Comparison of ENCODE assay signal across 13 mouse cellular contexts in the genomic region with DNA sequence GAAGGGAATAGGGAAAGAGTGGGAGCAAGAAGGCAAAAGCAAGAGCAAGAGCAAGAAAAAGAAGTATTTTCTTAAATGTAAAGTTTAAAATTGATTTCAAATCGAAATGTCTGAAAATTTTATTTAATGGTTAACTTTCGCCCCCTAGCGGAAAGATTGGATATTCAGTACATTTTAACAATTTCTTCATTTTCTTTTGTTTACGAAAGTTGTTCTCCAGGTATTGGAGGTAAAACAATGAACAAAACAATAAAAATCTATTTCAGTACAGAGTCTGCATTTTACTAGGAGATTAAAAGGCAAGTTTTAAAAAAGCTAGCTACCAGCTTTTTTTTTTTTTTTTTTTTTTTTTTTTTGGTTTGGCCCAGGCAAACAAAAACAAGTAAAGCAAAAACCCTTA. TPM values are rescaled to one million over a fixed set of nuclear protein-coding genes. Genes with fewer than 3 reads are reported as not detected.
DNase-seq lines count a peak whose midpoint lies in the region; ATAC-seq and TF ChIP-seq lines count a peak whose summit lies in the region.
"Had no signal": no experiment of that assay in that cellular context is flagged by ENCODE, and none has a peak within 500 bp of the region (broad histone marks: within the 10 kb centered on the region; RNA-seq: fewer than 3 reads in every experiment).

No protein-coding gene starts in this region.

- no peak for ATAC-seq in forebrain, postnatal 0 days
- ATAC-seq in forebrain, embryonic 11.5 days (replicated peaks; ENCODE audit: low FRiP score), result no peak
- no peak for ATAC-seq in liver, postnatal 0 days
- ATAC-seq in megakaryocyte progenitor cell, adult 5-6 weeks (replicated peaks; ENCODE audit: poor library complexity), result no peak
- ATAC-seq: inflammation-experienced regulatory T-cells, adult 6 months had no signal

- no peak overlapping the region for H3K9ac ChIP-seq in forebrain, postnatal 0 days
- no peak overlapping the region for H3K9ac ChIP-seq in forebrain, embryonic 11.5 days (ENCODE audit: low read length)
- peak overlapping the region; percentile 47 for H3K9ac ChIP-seq in MEL (ENCODE audit: control insufficient read depth, low read depth, low read length, poor library complexity, severe bottlenecking)
- H3K9ac ChIP-seq in liver, postnatal 0 days (replicated peaks), result no peak overlapping the region

- no peaks in the 10 kb centered on the region for H3K9me3 ChIP-seq in forebrain, postnatal 0 days (ENCODE audit: low read length)
- no peaks in the 10 kb centered on the region for H3K9me3 ChIP-seq in forebrain, embryonic 11.5 days (ENCODE audit: control insufficient read depth, low read length)
- no peaks in the 10 kb centered on the region for H3K9me3 ChIP-seq in MEL (replicated peaks; ENCODE audit: insufficient read depth, low read length)
- no peaks in the 10 kb centered on the region for H3K9me3 ChIP-seq in liver, postnatal 0 days (ENCODE audit: low read length)
- H3K9me3 ChIP-seq: forebrain, embryonic 10.5 days; G1E; neural tube, embryonic 13.5 days had no signal

- H3K4me3 ChIP-seq in forebrain, postnatal 0 days (ENCODE audit: low read depth, low read length), result no peak overlapping the region
- no peak overlapping the region for H3K4me3 ChIP-seq in forebrain, embryonic 11.5 days (ENCODE audit: low read depth, low read length)
- no peak overlapping the region for H3K4me3 ChIP-seq in lung, adult 2 months (replicated peaks; ENCODE audit: extremely low read depth, low read depth, low read length)
- H3K4me3 ChIP-seq in MEL (ENCODE audit: control insufficient read depth in 1 of 2, insufficient read depth in 1 of 2, low read depth in 2 of 2, low read length in 2 of 2), result peak overlapping the region; percentile 35 to 55
- H3K4me3 ChIP-seq in liver, postnatal 0 days (ENCODE audit: low read depth, low read length), result no peak overlapping the region
- H3K4me3 ChIP-seq: neural tube, embryonic 13.5 days had no signal

- WGBS in forebrain, postnatal 0 days, result 10% methylated on average over 4 of the region's 4 CpGs
- WGBS in forebrain, embryonic 11.5 days, result 19% methylated on average over 4 of the region's 4 CpGs
- WGBS in lung, adult 2 months, result 9% methylated on average over 4 of the region's 4 CpGs
- 11% methylated on average over 4 of the region's 4 CpGs for WGBS in liver, postnatal 0 days (ENCODE audit: insufficient replicate concordance)

- H3K27me3 ChIP-seq in forebrain, postnatal 0 days (ENCODE audit: insufficient read depth, low read length), result no peaks in the 10 kb centered on the region
- H3K27me3 ChIP-seq in forebrain, embryonic 11.5 days (ENCODE audit: control insufficient read depth, insufficient read depth, low read length), result no peaks in the 10 kb centered on the region
- no peaks in the 10 kb centered on the region for H3K27me3 ChIP-seq in MEL (ENCODE audit: control insufficient read depth in 1 of 2, insufficient read depth in 2 of 2, low read length in 2 of 2)
- H3K27me3 ChIP-seq in liver, postnatal 0 days (ENCODE audit: insufficient read depth, low read length), result no peaks in the 10 kb centered on the region
- H3K27me3 ChIP-seq: neural tube, embryonic 13.5 days had no signal

- peak; percentile 48 for TF ChIP-seq CTCF in forebrain, postnatal 0 days (IDR thresholded peaks at IDR 0.05; ENCODE audit: low read depth)
- TF ChIP-seq CTCF in lung, adult 2 months (IDR thresholded peaks at IDR 0.05; ENCODE audit: insufficient read depth, low read length), result peak; percentile 23; the same call in 1 of the 2 replicates
- TF ChIP-seq CTCF in MEL (IDR thresholded peaks at IDR 0.05 in 2 of 3, conservative IDR thresholded peaks at IDR 0.05 in 1 of 3; ENCODE audit: control insufficient read depth in 1 of 3, insufficient read depth in 1 of 3, low read depth in 2 of 3, low read length in 3 of 3, poor library complexity in 1 of 3, severe bottlenecking in 1 of 3), result peak in 1 of 3 experiments; percentile 35; a peak in 3 of 6 replicates
- peak; percentile 52 for TF ChIP-seq CTCF in liver, postnatal 0 days (IDR thresholded peaks at IDR 0.05; ENCODE audit: low read depth)

- no peak overlapping the region for H3K27ac ChIP-seq in forebrain, postnatal 0 days (ENCODE audit: low read depth, low read length)
- no peak overlapping the region for H3K27ac ChIP-seq in forebrain, embryonic 11.5 days (ENCODE audit: low read depth, low read length)
- H3K27ac ChIP-seq in MEL (ENCODE audit: control insufficient read depth, low read depth, low read length), result no peak overlapping the region
- no peak overlapping the region for H3K27ac ChIP-seq in liver, postnatal 0 days (ENCODE audit: low read depth)
- H3K27ac ChIP-seq: neural tube, embryonic 13.5 days had no signal

- H3K36me3 ChIP-seq in forebrain, postnatal 0 days (ENCODE audit: insufficient read depth), result no peaks in the 10 kb centered on the region
- H3K36me3 ChIP-seq in forebrain, embryonic 11.5 days (ENCODE audit: control insufficient read depth, insufficient read depth, low read length), result no peaks in the 10 kb centered on the region
- peaks cover 0 to 7% of the 10 kb centered on the region in 2 experiments; a peak in 2 of 4 replicates for H3K36me3 ChIP-seq in MEL (ENCODE audit: control insufficient read depth in 1 of 2, insufficient read depth in 2 of 2, low read length in 2 of 2)
- no peaks in the 10 kb centered on the region for H3K36me3 ChIP-seq in liver, postnatal 0 days (replicated peaks; ENCODE audit: insufficient read depth, low read length)
- H3K36me3 ChIP-seq: forebrain, embryonic 10.5 days; G1E; neural tube, embryonic 13.5 days had no signal

- TF ChIP-seq RAD21 in MEL (IDR thresholded peaks at IDR 0.05; ENCODE audit: low read depth, low read length), result no peak

- no peak overlapping the region for H3K4me2 ChIP-seq in forebrain, postnatal 0 days (ENCODE audit: low read depth)
- no peak overlapping the region for H3K4me2 ChIP-seq in forebrain, embryonic 11.5 days (ENCODE audit: low read depth, low read length, severe bottlenecking)
- no peak overlapping the region for H3K4me2 ChIP-seq in liver, postnatal 0 days (ENCODE audit: low read depth, low read length)
- H3K4me2 ChIP-seq: neural tube, embryonic 13.5 days had no signal

- DNase-seq in forebrain, postnatal 0 days, result peak; percentile 68
- DNase-seq in forebrain, embryonic 11.5 days (ENCODE audit: low spot score), result no peak
- no peak for DNase-seq in lung, adult 2 months
- DNase-seq in lung, postnatal 14 days, result no peak
- peak; percentile 75 for DNase-seq in MEL (ENCODE audit: low read depth, low spot score)
- DNase-seq in liver, postnatal 0 days, result no peak
- DNase-seq in Muller cell, postnatal 12 days (ENCODE audit: inconsistent ontology term), result no peak
- DNase-seq: adrenal gland, postnatal 25 days had no signal

- no peak for TF ChIP-seq EP300 in MEL (IDR thresholded peaks at IDR 0.05; ENCODE audit: low read depth in 1 of 2, low read length in 2 of 2)
- no peak for TF ChIP-seq EP300 in liver, postnatal 0 days (IDR thresholded peaks at IDR 0.05; ENCODE audit: low read depth)

- no peak for TF ChIP-seq POLR2A in lung, adult 2 months (IDR thresholded peaks at IDR 0.05; ENCODE audit: borderline replicate concordance, extremely low read depth, low read depth, low read length)
- TF ChIP-seq POLR2A in MEL (IDR thresholded peaks at IDR 0.05; ENCODE audit: control insufficient read depth in 1 of 2, insufficient read depth in 1 of 2, low read depth in 1 of 2, low read length in 2 of 2, poor library complexity in 1 of 2), result no peak

- H3K79me2 ChIP-seq in MEL (ENCODE audit: control insufficient read depth, insufficient read depth, low read length, poor library complexity), result no peaks in the 10 kb centered on the region; the same call in 1 of the 2 replicates

- H3K4me1 ChIP-seq in forebrain, postnatal 0 days (ENCODE audit: insufficient read depth), result no peaks in the 10 kb centered on the region
- 0 out of 2 replicates have a peak, but pooled peaks cover 3% of the 10 kb centered on the region for H3K4me1 ChIP-seq in forebrain, embryonic 11.5 days (replicated peaks; ENCODE audit: control insufficient read depth, insufficient read depth, low read length)
- H3K4me1 ChIP-seq in lung, adult 2 months (ENCODE audit: control insufficient read depth, insufficient read depth, low read length), result peaks cover 3% of the 10 kb centered on the region
- peaks cover 0 to 4% of the 10 kb centered on the region in 2 experiments; a peak in 2 of 4 replicates for H3K4me1 ChIP-seq in MEL (ENCODE audit: control insufficient read depth in 1 of 2, insufficient read depth in 2 of 2, low read length in 2 of 2)
- peaks cover 12% of the 10 kb centered on the region for H3K4me1 ChIP-seq in liver, postnatal 0 days (ENCODE audit: insufficient read depth)

RNA-seq across cellular contexts. Expression of a gene that starts 4.9 kb away (rescaled TPM):
- total RNA-seq in forebrain, postnatal 0 days (2014; rRNA removed), result 9.2 and 47.2 TPM in 2 replicates
- polyA plus RNA-seq in forebrain, postnatal 0 days (2015; fragmentation: Nextera tagmentation; extraction: Ambion mirVana), result 1.6 and 1.9 TPM in 2 replicates
- polyA plus RNA-seq in forebrain, embryonic 11.5 days (2014; fragmentation: Nextera tagmentation; extraction: Ambion mirVana), result 5.6 TPM in 1 of 2 replicates, not detected in the other
- polyA plus RNA-seq in lung, adult 2 months (2012; rRNA removed), result 0.87 and 1.8 TPM in 2 replicates
- total RNA-seq in MEL (2012; rRNA removed), result 1,264 and 1,284 TPM in 2 replicates
- polyA plus RNA-seq in MEL (2012; ENCODE audit: insufficient read depth in 1 of 2, insufficient read length in 2 of 2, low read depth in 1 of 2, low replicate concordance in 2 of 2, missing spikeins in 1 of 2), result 1 to 10 TPM in 1 of 2 experiments, not detected in 1; 3.7 TPM
- polyA plus RNA-seq in liver, postnatal 0 days (2015; fragmentation: Nextera tagmentation; extraction: Ambion mirVana), result 8.6 and 9.9 TPM in 2 replicates
- total RNA-seq in megakaryocyte progenitor cell, adult 5-6 weeks (2015), result 1.9 and 2.2 TPM in 2 replicates
- total RNA-seq in megakaryocyte progenitor cell, adult 5-6 weeks (2017), result 923 and 1,838 TPM in 2 replicates

RNA-seq across cellular contexts. Expression of a gene that starts 5.2 kb away (rescaled TPM):
- 233 and 262 TPM in 2 replicates for total RNA-seq in forebrain, postnatal 0 days (2014; rRNA removed)
- 0.40 TPM in 1 of 2 replicates, not detected in the other for polyA plus RNA-seq in forebrain, postnatal 0 days (2015; fragmentation: Nextera tagmentation; extraction: Ambion mirVana)
- 5.4 and 11.9 TPM in 2 replicates for polyA plus RNA-seq in forebrain, embryonic 11.5 days (2014; fragmentation: Nextera tagmentation; extraction: Ambion mirVana)
- 0.74 and 3.1 TPM in 2 replicates for polyA plus RNA-seq in lung, adult 2 months (2012; rRNA removed)
- total RNA-seq in MEL (2012; rRNA removed), result 2,495 and 3,316 TPM in 2 replicates
- polyA plus RNA-seq in MEL (2012; ENCODE audit: insufficient read depth in 1 of 2, insufficient read length in 2 of 2, low read depth in 1 of 2, low replicate concordance in 2 of 2, missing spikeins in 1 of 2), result 1 to 10 TPM in 1 of 2 experiments, not detected in 1; 5.7 TPM
- polyA plus RNA-seq in liver, postnatal 0 days (2015; fragmentation: Nextera tagmentation; extraction: Ambion mirVana), result 1.7 and 2.2 TPM in 2 replicates
- 65.4 and 83.1 TPM in 2 replicates for total RNA-seq in megakaryocyte progenitor cell, adult 5-6 weeks (2015)
- 1,827 and 2,239 TPM in 2 replicates for total RNA-seq in megakaryocyte progenitor cell, adult 5-6 weeks (2017)

RNA-seq across cellular contexts. Expression of a gene that starts 10.7 kb away (rescaled TPM):
- 26.4 and 44.9 TPM in 2 replicates for total RNA-seq in forebrain, postnatal 0 days (2014; rRNA removed)
- 4.2 and 5.8 TPM in 2 replicates for polyA plus RNA-seq in forebrain, postnatal 0 days (2015; fragmentation: Nextera tagmentation; extraction: Ambion mirVana)
- 52.1 and 59.1 TPM in 2 replicates for polyA plus RNA-seq in forebrain, embryonic 11.5 days (2014; fragmentation: Nextera tagmentation; extraction: Ambion mirVana)
- 5.1 and 5.2 TPM in 2 replicates for polyA plus RNA-seq in lung, adult 2 months (2012; rRNA removed)
- total RNA-seq in MEL (2012; rRNA removed), result 1,065 and 1,370 TPM in 2 replicates
- polyA plus RNA-seq in MEL (2012; ENCODE audit: insufficient read depth in 1 of 2, insufficient read length in 2 of 2, low read depth in 1 of 2, low replicate concordance in 2 of 2, missing spikeins in 1 of 2), result 10 to 100 TPM in 1 of 2 experiments, not detected in 1; 10.4 TPM
- polyA plus RNA-seq in liver, postnatal 0 days (2015; fragmentation: Nextera tagmentation; extraction: Ambion mirVana), result 18.0 and 18.3 TPM in 2 replicates
- total RNA-seq in megakaryocyte progenitor cell, adult 5-6 weeks (2015), result 38.4 and 42.3 TPM in 2 replicates
- total RNA-seq in megakaryocyte progenitor cell, adult 5-6 weeks (2017), result 83.0 and 89.0 TPM in 2 replicates

RNA-seq across cellular contexts. Expression of a gene that starts 12.3 kb away (rescaled TPM):
- total RNA-seq in forebrain, postnatal 0 days (2014; rRNA removed), result 193 and 206 TPM in 2 replicates
- 4.8 and 8.3 TPM in 2 replicates for polyA plus RNA-seq in forebrain, postnatal 0 days (2015; fragmentation: Nextera tagmentation; extraction: Ambion mirVana)
- polyA plus RNA-seq in forebrain, embryonic 11.5 days (2014; fragmentation: Nextera tagmentation; extraction: Ambion mirVana), result 64.5 and 67.2 TPM in 2 replicates
- polyA plus RNA-seq in lung, adult 2 months (2012; rRNA removed), result 0.54 and 1.1 TPM in 2 replicates
- total RNA-seq in MEL (2012; rRNA removed), result 766 and 975 TPM in 2 replicates
- 1 to 10 TPM in 1 of 2 experiments, not detected in 1; 5.9 TPM for polyA plus RNA-seq in MEL (2012; ENCODE audit: insufficient read depth in 1 of 2, insufficient read length in 2 of 2, low read depth in 1 of 2, low replicate concordance in 2 of 2, missing spikeins in 1 of 2)
- 7.4 and 9.4 TPM in 2 replicates for polyA plus RNA-seq in liver, postnatal 0 days (2015; fragmentation: Nextera tagmentation; extraction: Ambion mirVana)
- 21.6 and 36.7 TPM in 2 replicates for total RNA-seq in megakaryocyte progenitor cell, adult 5-6 weeks (2015)
- 1,156 and 1,370 TPM in 2 replicates for total RNA-seq in megakaryocyte progenitor cell, adult 5-6 weeks (2017)

RNA-seq across cellular contexts. Expression of a gene that starts 12.5 kb away (rescaled TPM):
- 246 and 305 TPM in 2 replicates for total RNA-seq in forebrain, postnatal 0 days (2014; rRNA removed)
- 1.6 and 3.7 TPM in 2 replicates for polyA plus RNA-seq in forebrain, postnatal 0 days (2015; fragmentation: Nextera tagmentation; extraction: Ambion mirVana)
- 9.6 and 11.7 TPM in 2 replicates for polyA plus RNA-seq in forebrain, embryonic 11.5 days (2014; fragmentation: Nextera tagmentation; extraction: Ambion mirVana)
- polyA plus RNA-seq in lung, adult 2 months (2012; rRNA removed), result 1.8 and 3.5 TPM in 2 replicates
- 2,032 and 2,655 TPM in 2 replicates for total RNA-seq in MEL (2012; rRNA removed)
- 1 to 10 TPM in 1 of 2 experiments, not detected in 1; 4.7 TPM for polyA plus RNA-seq in MEL (2012; ENCODE audit: insufficient read depth in 1 of 2, insufficient read length in 2 of 2, low read depth in 1 of 2, low replicate concordance in 2 of 2, missing spikeins in 1 of 2)
- 5.1 and 5.3 TPM in 2 replicates for polyA plus RNA-seq in liver, postnatal 0 days (2015; fragmentation: Nextera tagmentation; extraction: Ambion mirVana)
- total RNA-seq in megakaryocyte progenitor cell, adult 5-6 weeks (2015), result 66.7 and 68.0 TPM in 2 replicates
- 642 and 843 TPM in 2 replicates for total RNA-seq in megakaryocyte progenitor cell, adult 5-6 weeks (2017)

Comparison
In these comparisons a context has a peak if more than half of its experiments do, and no peak if none do; other contexts are left out.
1. DNase-seq: peak in forebrain, postnatal 0 days (single experiment) and MEL (single experiment); none in forebrain, embryonic 11.5 days (single experiment), lung, adult 2 months (single experiment), lung, postnatal 14 days (single experiment), liver, postnatal 0 days (single experiment) and Muller cell, postnatal 12 days (single experiment).
2. H3K4me3 ChIP-seq: peak in MEL (2 of 2); none in forebrain, postnatal 0 days (single experiment), forebrain, embryonic 11.5 days (single experiment), lung, adult 2 months (single experiment) and liver, postnatal 0 days (single experiment).